Mouse (Mus musculus) NIH3T3 (cell line): ENCODE data around the gene Dnajc5.

Experiments
- DNase-seq: peaks from one replicate; pipeline ENCODE4 v3.0.0-alpha.2; 2012; ENCODE audit warnings: low read depth

Dnajc5 gene

DNA sequence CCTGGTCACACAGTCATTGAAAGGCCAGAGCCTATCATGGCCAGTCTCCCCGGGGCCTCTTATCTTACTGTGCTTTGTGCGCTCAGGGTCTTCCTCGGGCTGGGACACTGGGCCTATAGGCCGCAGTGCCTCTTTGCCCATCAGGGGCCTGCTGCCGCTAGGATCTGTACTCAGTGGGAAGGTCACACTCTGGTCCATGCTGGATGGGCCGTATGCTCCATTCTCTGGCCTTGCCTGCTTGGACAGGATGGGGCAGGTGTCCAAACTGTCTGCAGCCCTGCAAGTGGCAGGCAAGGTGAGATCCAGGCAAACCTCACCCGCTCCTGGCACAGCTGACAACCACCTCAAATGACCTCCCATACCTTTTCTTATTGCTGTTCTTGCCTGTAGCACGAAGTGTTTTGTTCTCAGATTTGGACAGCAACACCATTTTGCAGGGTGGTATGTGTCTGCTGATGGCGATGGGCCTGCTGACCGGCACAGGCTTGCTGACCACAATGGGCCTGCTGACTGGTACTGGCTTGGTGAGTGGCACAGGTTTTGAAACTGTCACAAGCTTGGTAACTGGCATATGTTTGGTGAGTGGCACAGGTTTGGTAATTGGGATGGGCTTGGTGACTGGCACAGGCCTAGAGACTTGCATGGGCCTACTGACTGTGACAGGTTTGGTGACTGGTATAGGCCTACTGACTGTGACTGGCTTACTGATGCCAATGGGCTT is 68.9 kb downstream of the Dnajc5 start:
- no peak for DNase-seq

DNA sequence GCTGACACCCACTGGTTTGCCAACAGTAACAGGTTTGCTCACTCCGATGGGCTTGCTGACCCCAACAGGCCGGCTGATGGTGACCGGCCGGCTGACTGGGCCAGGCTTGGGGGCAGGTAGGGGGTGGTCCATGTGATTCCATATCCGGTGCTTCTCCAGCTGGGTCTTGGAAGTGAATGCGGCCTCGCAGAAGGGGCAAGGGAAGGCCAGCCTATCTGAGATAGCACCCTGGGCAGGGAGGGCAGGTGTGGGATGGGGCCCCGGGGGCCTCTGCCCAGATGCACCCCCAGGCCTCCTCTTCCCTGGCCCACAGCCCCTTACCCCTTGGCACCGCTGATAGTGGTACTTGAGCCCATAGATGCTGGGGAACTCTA is 69.4 kb downstream of the Dnajc5 start:
- no peak for DNase-seq

DNA sequence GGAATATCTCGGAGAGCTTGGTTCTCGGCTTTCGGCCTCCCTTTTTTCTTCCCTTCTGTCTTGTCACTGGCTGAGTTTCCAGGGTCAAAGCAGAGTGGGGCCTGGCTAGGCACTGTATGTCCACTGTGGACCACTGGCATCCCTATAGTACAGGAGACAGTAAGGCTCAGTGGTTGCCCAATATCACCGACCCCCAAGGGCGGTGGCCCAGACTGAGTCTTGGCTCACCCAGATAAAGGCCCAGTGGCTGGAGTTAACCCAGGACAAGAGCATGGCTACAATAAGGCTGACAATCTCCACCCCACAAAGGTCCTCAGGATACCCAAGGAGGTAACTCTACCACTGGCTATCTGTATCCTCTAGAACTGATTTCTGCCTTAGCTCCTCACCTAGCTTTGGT is 70.2 kb downstream of the Dnajc5 start:
- no peak for DNase-seq

DNA sequence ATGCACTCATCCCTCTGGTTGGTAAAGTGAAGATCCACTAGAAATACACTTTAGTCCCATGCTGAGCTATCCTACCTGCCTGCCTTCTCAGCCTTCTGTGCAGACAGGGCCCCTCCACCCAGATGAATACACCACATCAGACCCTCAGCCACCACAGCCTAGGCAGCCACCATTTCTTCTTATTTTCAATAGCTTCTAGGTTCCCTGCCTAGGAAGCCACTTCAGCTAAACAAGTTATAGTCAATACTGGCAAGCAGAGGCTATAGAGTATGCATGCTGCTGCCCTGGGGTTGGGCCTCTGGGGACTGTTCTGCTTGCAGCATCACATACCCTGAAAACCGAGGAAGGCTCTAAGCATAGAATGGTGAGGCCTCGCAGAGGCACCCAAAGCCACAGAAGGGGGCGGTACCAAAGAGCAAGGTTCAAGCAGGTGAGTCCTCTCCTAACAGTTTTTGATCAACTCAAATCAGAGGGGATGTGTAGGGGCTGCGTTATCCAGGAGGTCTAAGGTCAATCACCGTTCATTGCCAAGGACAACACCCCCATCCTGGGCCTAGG is 71.3 kb downstream of the Dnajc5 start, which contains the start of gene Prpf6:
Gene Prpf6, plus strand, starts transcription at position 341 of the 558 bp plus-strand sequence.
- peak; percentile 60 for DNase-seq

DNA sequence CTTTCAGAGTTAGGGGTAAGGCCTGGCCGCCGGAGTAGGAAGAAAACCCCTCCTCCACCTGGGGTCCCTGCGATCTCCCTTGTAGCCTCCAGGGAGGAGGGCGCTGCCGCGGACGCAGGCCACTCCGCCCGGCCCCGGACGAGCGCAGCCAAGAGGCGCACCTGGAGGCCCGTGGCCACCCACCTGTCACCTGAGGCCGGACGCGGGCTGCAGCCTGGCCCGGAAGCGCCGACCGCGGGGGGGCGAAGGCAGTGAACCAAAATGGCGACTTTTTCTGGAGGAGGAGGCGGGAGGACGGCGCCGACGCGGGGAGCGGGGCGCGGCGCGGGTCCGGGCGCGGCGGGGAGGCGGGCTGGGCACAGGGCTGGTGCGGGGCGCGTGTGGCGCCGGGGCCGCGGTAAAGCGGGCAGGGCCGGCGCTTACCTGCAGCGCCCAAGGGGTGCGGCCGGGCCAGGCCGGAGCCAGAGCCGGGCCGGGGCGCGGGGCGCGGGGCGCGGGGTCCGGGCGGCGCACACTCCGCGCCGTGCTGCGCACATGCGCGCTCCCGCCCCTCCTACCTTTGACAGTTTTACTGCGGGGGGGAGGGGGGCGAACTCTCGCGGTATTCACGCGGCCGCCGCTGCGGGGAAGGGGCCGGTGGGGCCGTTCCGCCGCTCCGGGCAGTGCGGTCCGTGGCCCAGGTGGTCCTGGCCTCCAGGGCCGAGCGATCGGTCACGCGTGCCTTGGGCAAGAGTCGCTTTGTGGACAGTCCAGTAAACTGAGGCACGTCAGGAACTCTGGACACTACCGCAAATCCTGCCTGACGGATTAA is 72.2 kb downstream of the Dnajc5 start, which contains the start of gene Zfp512b:
Gene Zfp512b, minus strand, starts transcription at position 573 of the 811 bp plus-strand sequence.
- DNase-seq = peak; percentile 86

DNA sequence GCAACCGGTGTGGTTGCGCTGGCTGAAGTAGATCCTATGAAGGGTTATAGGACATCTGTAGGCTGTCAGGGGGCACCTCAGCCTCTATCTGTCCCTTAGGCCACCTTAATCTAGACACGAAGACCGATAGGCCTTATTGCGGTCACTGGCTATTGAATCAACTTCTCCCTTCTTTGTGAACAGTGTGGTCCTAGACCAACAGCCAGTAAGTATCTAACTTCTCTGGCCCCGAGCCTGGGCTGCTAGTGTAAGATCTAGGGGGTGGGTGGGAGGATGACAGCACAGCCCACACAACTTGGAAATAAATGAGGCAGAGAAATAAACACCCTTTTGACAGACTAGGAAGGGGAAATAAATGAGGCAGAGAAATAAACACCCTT is 72.7 kb downstream of the Dnajc5 start:
- peak; percentile 70 for DNase-seq

DNA sequence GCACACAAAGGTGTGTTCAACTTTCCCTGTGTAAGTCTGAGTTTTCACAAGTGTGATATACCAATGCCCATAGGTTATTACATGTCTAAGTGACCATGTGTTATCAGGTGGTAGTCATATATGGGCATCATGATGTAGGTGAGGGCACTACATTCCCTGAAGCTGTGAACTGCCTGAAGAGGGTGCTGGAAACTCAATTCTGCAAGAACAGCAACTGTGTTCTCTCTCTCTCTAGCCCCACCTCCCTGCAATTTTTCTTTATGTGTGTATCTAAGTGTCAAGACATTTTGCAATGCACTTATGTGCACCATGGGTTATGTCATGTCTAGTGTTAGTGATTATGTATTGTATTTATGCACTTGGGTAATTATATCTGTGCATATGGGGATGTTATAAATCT is 73.7 kb downstream of the Dnajc5 start:
- DNase-seq = peak; percentile 54

DNA sequence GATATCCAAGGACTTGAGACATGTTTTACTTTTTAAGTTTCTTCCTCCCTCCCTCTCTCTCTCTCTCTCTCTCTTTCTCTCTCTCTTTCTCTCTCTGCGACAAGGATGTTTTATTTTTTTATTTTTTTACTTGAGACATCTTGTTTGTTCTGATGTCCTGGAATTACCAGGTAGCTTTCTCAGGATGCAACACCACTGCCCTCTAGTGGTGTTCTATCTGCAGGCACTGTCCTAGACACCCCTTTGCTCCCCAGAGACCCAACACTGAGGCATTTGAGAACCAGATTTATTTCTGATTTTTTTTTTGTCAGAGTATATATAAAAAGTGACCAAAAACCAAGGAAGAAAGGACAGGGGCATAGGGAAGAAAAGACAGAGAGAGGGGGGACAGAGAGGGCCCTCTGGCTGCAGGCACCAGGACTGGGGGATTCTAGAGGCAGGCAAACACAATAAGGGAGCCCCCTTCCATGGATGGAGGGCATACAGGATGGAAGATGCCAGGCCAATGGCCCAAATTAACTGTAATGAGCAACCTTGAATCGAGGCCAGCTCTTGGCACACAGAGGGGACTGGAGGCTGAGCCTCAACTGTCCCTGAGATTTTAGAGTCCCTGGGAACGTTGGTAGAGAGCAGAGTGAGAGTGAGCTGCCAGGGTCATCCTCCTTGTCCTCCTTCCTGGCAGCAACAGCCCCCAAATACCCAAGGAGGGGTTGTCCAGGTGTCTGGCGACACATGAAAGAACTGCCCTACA is 74.8 kb downstream of the Dnajc5 start:
- peak; percentile 73 for DNase-seq

DNA sequence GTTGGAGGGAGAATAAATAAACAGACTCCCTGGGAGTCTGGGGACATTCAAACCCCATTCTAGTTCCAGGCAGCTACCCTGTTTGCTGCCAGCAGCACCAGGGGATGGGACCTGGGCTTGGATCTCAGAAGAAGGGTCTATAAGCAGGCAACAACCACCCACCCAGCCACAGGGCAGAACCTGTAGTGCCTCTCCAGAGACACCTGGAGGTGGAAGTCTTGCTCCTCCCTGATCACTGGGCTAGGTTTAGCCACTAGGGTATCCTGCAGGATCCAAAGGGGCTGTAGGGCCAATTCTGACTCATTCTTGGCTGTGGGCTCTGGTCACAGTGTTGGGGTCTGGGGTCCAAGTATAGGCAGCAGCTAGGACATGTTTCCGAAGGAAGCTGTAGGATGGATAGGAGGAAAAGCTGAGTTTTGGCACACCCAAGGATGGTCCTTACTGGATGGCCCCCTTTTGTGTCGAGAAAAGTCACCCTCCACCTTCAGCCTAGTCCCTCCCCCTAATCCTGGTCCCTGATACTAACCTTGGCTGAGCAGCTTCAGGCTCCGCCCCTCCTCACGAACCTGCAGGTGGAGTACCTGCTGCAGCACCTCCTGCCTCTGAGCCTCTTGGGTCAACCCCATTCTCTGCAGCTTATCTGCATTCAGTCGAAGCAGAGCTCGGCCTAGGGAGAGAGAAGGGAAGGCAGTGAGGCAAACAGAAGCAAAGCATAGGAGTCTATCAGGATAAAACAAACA is 76.1 kb downstream of the Dnajc5 start:
- no peak for DNase-seq

DNA sequence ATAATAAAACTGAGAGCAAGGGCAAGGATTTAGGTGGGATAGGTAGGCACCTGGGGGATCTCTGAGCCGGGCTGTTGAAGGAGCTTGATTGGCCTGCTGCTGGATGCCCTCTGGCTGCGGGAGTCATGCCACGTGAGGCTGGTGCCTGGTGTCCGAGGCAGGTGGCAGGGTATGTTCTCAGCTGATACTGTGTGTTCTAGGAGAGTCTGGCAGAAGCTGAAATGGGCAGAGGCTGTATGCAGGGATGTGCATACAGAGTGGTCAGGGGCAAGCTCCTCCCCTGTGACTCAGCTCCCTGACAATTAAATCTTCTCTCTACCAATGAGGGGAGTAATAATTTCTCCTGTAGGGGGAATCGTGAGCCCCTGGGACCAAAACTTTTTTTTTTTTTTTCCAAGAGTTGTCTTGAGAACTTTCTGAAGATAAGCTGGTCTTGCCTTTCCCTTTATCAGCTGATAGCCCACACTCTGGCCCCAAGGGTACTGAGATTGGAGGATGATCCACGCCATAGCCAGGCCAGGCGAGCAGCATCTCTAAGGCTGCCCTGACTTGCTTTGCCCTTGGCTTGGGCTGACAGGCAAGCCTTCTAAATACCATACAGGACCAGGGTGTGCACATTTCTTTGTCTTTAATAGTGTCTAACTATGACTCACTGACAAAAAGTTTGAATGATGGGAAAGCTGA is 77.2 kb downstream of the Dnajc5 start:
- DNase-seq = peak; percentile 85

DNA sequence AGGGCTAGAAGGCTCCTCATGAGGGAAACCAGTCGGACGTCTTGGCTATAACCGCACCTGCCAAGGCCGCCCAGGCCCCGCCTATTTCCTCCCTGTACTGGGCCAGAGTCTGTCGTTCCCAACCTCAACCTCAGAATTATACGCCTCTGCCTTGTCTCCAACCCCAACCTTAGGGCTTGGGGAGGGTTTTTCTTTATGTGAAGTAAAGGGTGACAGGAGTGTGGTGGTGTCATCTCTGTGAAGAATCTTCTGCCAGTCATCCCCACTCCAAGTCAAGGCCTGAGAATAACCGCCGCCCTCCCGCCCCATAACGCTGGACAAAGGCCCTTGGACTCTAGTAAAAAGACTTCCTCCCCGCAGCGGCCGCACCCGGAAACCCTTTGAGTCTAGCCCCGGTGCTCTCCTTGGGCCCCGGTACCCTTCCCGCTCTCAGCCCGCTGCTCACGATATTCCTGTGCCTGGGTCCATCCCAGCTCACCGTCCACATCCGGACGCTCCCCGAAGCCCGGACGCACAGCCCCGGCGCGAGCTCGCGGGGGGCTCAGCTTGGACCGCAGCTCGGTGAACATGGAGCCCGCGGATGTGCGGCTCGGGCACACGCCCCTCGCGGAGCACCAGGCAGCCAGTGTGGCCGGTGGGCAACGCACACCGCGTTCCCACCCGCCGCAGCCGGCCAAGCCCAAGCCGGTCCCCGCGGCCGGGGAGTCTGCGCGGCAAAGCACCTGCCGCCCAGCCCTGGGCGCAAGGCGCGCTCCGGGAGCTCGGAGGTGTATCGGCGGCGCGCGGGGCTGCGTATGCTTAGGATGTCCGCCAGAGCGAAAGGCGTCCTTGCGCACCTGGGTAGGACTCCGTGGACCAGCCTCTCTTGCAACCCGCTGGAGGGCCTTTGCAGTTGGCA is 78.4 kb downstream of the Dnajc5 start, which contains the start of gene Samd10:
Gene Samd10, minus strand, starts transcription at position 759 of the 898 bp plus-strand sequence.
- DNase-seq = no peak

DNA sequence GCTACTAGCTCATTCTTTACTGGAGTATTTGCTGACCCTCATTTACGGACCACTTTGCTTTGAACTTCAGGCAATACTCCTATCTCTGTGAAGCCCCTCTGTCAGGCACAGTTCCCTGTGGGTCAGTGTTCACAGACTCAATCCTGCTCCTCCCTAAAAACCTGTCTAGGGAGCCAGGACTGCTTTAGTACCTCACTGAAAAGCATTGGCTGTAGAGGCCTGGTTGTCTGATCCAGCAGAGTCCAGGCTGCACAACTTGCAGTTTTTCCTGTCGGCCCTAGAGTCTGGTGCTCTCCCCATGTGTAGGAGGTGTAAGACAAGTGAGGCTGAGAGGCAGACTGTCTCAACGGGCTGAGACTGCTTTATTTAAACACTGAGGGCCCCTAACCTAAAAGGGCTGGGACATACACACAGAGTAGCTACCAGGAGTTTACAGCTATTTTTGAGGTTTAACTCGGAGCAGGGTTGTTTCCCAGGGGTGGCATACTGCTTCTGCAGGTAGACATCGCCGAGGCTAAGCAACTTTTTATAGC is 80.0 kb downstream of the Dnajc5 start:
- no peak for DNase-seq

DNA sequence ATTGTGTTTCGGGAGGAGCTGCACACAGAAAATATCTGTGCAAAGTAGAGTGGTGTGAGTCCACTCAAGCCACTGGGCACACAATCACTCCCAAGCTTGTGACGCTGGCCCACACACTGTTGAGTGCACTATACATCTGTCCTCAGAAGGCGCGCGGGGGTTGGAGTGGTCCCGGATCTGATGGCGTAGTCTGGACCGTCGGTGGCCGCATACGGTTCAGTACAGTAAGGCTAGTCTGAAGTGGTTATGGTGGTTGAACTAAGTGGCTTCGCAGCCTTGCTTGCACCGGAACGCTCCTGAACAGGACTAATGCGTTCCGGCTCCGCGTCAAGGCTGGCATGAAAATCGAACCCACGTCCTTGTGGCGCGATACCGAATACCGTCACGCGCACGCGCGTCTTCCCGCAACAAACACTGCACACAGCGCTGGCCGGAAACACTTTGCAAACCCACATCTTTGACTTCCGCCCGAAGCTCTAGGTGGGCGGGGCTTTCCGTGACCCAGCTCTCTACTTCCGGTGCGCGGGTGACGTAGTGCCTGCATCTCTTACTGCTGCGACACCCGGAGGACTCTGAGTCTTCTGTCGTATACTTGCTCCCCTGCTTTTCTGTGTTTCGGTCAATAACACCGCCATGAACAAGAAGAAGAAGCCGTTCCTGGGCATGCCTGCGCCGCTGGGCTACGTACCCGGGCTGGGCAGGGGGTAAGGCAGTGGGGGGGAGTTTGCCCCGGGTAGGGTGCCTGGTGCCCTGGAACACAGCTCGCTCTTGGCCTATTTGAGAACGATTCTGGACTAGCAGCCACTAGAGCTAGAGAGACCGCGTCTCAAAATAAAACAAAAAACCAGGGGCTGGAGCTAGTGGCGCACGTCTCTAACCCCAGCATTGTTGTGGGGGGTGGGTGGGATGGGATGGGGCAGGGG is 80.8 kb downstream of the Dnajc5 start:
- DNase-seq = peak; percentile 98

DNA sequence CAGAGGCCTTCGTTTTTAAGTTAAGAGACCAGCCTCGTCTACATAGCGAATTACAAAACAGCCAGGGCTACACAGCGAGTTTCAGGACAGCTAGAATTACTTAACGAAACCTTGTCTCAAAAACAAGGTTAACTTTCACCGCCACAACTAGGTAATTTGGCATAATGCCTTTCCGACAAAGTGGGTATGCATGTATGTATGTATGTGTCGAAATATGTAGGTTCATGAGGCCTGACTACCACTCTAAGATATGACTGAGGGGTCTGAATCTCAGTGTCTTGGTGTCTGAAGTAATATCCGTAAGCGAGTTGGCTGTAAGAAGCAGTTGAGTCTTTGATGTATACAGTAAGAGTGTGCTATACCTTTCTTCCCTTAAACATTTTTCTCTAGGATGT is 81.5 kb downstream of the Dnajc5 start:
- no peak for DNase-seq

DNA sequence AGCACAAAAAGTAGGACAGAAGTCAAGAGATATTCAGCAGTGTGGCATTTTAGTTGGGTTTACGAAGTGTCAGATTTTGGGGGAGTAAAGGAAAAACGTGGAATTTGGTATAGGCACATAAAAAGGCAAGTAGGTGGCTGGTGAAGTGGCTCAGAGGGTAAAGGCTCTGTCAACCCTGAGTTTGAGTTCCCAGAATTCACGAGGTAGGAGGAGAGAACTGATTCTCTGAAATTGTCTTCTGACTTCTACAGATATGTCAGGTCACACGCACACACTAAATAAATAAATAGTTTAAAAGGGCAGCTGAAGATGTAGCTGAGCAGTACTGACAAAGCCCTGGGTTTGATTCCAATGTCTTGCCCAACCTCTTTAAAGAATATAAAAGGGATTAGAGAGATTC is 82.1 kb downstream of the Dnajc5 start:
- DNase-seq = no peak
